Mouse (Mus musculus) liver, embryonic 11.5 days (tissue): Measurements from ENCODE around the gene Fut11. TPM values are rescaled to one million over a fixed set of nuclear protein-coding genes. Genes with fewer than 3 reads are reported as not detected.

ENCODE experiments used
- ATAC-seq: fragments of 200-750 bp; cut with Nextera tagmentation; replicated peaks from 2 replicates; pipeline ENCODE4 v1.8.0; 2017; ENCODE audit warnings: moderate number of reproducible peaks, mild to moderate bottlenecking, moderate TSS enrichment, moderate library complexity; ENCODE audit not compliant: low FRiP score
- DNase-seq: peaks from one replicate; pipeline ENCODE4 v3.0.0-alpha.2; 2017; ENCODE audit warnings: low spot score
- H3K27ac ChIP-seq: fragments of 300-500 bp; sonication (generic); 2 replicates; pipeline ENCODE4 v1.5.1; 2014; ENCODE audit warnings: mild to moderate bottlenecking, low read depth, low read length, control low read depth
- H3K27me3 ChIP-seq: fragments of 300-500 bp; sonication (generic); replicated peaks from 2 replicates; pipeline ENCODE4 v1.6.1; 2014; ENCODE audit warnings: low read length, mixed read lengths; ENCODE audit not compliant: control insufficient read depth, insufficient read depth
- H3K36me3 ChIP-seq: fragments of 300-500 bp; sonication (generic); 2 replicates; pipeline ENCODE4 v1.6.1; 2014; ENCODE audit warnings: mild to moderate bottlenecking, low read length, moderate library complexity, mixed read lengths; ENCODE audit not compliant: control insufficient read depth, insufficient read depth
- H3K4me1 ChIP-seq: fragments of 300-500 bp; sonication (generic); replicated peaks from 2 replicates; pipeline ENCODE4 v1.6.1; 2014; ENCODE audit warnings: low read length, mixed read lengths; ENCODE audit not compliant: control insufficient read depth, insufficient read depth
- H3K4me2 ChIP-seq: fragments of 300-500 bp; sonication (generic); 2 replicates; pipeline ENCODE4 v1.6.1; 2014; ENCODE audit warnings: mild to moderate bottlenecking, control low read depth, moderate library complexity
- H3K4me3 ChIP-seq: fragments of 300-500 bp; sonication (generic); 2 replicates; pipeline ENCODE4 v1.5.1; 2014; ENCODE audit warnings: low read depth, low read length, control low read depth
- H3K9ac ChIP-seq: fragments of 300-500 bp; sonication (generic); 2 replicates; pipeline ENCODE4 v1.6.1; 2014; ENCODE audit warnings: low read depth, low read length, control low read depth
- H3K9me3 ChIP-seq: fragments of 300-500 bp; sonication (generic); 2 replicates; pipeline ENCODE4 v1.6.1; 2016; ENCODE audit warnings: low read length, inconsistent platforms, mixed read lengths; ENCODE audit not compliant: control insufficient read depth
- WGBS: fragments of 180-500 bp; shearing (Covaris S2); extraction: QIAGEN DNeasy Blood & Tissue Kit; methylation state at CpG from one replicate; pipeline ENCODE4 v1.1.7; 2014; 5-methylcytosine and 5-hydroxymethylcytosine counted together
- polyA plus RNA-seq: library from polyadenylated mRNA; unstranded; fragments of >200 nt; fragmentation: Nextera tagmentation; extraction: Ambion mirVana; gene quantifications from 2 replicates; pipeline ENCODE4 v1.2.1, GENCODE M21; 2014

The Fut11 gene
- polyA plus RNA-seq, 1 experiment from 2014 or later: 14.9 TPM

- Histone ChIP-seq H3K9ac (no peak overlapping the region), H3K4me1 (peaks cover 10% of the 10 kb centered on the region), H3K4me3 (no peak overlapping the region), H3K9me3 (no peaks in the 10 kb centered on the region), H3K27ac (no peak overlapping the region), H3K36me3 (no peaks in the 10 kb centered on the region), H3K27me3 (peaks cover 23% of the 10 kb centered on the region), H3K4me2 (no peak overlapping the region)
- ATAC-seq (no peak), DNase-seq (no peak)
Measured at GRCm38 (mm10) chr14:20658326-20658725, 36.4 kb upstream of the Fut11 start.

- Histone ChIP-seq H3K4me2 (no peak overlapping the region), H3K9ac (no peak overlapping the region), H3K27me3 (peaks cover 26% of the 10 kb centered on the region), H3K4me3 (no peak overlapping the region), H3K36me3 (no peaks in the 10 kb centered on the region), H3K4me1 (peaks cover 10% of the 10 kb centered on the region), H3K27ac (no peak overlapping the region), H3K9me3 (no peaks in the 10 kb centered on the region)
- ATAC-seq (no peak), DNase-seq (no peak)
- WGBS: 81% methylated on average over 6 of the region's 6 CpGs
Measured at GRCm38 (mm10) chr14:20658902-20659301, 35.9 kb upstream of the Fut11 start.

DNA sequence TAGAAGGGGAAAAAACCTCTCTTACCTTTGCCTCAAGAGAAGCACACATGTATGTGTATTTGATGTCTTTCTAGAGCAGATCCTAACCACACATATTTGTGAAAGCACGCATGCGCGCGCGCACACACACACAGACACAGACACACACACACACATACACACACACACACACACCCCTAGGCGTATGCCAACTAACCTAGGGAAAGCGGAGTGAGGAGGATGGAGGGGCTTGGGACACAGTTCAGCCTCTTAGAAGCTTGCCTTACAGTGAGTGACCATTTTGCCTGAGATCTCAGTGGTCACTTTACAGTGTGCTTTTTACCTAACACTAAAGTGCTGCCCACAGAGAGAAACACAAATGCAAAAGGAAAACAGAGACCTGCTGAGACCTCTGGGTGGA, 35.1 kb upstream of the Fut11 start:
- Histone ChIP-seq H3K9me3 (no peaks in the 10 kb centered on the region), H3K27ac (no peak overlapping the region), H3K36me3 (no peaks in the 10 kb centered on the region), H3K4me2 (no peak overlapping the region), H3K9ac (no peak overlapping the region), H3K27me3 (peaks cover 31% of the 10 kb centered on the region), H3K4me3 (no peak overlapping the region), H3K4me1 (peaks cover 10% of the 10 kb centered on the region)
- WGBS: 93% methylated on average over 7 of the region's 7 CpGs
- ATAC-seq (no peak), DNase-seq (no peak)

DNA sequence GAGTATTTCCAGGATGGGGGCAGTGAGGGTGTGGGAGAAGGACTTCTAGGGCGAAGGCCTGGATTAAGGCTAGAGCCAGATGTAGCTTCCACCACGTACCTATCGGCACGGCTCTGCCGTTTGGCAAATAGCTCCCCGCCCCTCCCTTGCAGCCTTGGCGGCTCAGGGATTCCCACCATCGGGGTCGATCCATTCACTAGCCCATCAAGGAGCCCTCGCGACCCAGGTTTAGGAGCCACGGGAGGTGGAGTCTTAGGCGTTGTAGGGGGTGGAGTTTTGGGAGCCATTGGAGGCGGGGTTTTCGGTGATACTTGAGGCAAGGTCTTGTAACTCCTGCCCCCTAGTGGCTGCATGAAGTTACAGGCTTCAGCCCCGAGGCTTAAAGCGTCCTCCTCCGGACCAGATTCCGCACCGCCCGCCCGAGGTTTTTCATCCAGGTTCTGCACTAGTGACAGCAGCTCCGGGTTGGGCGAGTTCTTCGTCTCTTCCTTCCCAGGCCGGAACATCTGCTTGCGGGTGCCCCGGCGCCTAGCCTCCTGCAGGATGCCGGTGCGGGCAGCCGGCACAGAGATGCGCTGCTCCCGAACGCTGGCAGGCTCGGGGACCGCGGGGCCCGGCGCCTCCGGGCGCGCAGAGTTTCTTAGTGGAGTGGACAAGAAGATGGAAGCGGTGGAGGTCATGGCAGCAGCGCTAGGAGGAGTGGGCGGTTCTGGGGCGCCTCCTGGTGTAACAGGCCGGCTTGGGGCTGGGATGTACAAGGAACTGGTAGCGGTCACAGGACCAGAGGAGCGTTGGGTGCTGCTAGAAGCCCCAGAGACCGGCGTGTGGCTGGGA, 33.7 kb upstream of the Fut11 start:
- Histone ChIP-seq H3K9ac (peak overlapping the region; percentile 60), H3K27ac (peak overlapping the region; percentile 48), H3K27me3 (peaks cover 37% of the 10 kb centered on the region), H3K36me3 (no peaks in the 10 kb centered on the region), H3K4me2 (peak overlapping the region; percentile 98), H3K4me3 (peak overlapping the region; percentile 68), H3K9me3 (no peaks in the 10 kb centered on the region), H3K4me1 (peaks cover 10% of the 10 kb centered on the region)
- ATAC-seq (peak; percentile 80), DNase-seq (peak; percentile 84)
- WGBS: 2% methylated on average over 52 of the region's 52 CpGs

DNA sequence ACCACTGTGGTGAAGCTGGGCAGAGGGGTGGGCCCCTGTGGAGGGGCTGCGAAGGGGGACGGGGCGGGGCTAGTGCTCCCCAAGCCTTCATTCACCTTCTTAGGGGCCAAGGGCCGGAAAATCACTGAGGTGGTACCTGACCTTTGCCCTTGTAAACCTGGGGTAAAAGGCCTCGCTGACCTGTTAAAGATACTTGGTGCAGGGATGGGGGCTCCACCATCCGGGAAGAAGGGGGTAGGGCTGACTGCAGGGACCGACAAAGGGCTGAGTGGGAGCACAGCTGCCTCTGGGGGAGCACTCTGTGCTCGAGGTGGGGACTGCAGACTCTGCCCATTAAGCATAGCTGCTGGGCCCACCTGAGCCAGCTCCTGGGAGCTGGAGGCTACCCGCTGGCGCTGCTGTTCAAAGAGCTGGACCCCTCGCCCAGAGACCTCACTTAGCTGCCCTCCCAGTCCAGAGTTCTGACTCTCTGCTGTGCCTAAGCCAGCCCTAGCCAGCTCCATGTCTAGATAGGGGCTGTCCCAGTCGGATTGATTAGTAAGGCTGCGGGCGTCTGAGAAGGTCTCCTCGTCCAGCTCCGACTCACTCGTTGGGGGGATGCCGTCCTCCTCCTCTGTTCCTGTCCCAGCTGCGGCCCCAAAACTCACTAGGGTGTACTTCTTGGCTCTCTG, 33.0 kb upstream of the Fut11 start:
- DNase-seq (peak; percentile 34), ATAC-seq (peak; percentile 26; the same call in 1 of the 2 replicates)
- H3K27me3 ChIP-seq: peaks cover 37% of the 10 kb centered on the region
- H3K4me2 ChIP-seq: peak overlapping the region; percentile 98
- H3K4me1 ChIP-seq: peaks cover 10% of the 10 kb centered on the region
- H3K9ac ChIP-seq: peak overlapping the region; percentile 60
- peak overlapping the region; percentile 48 for H3K27ac ChIP-seq
- WGBS: 14% methylated on average over 19 of the region's 19 CpGs
- H3K9me3 ChIP-seq: no peaks in the 10 kb centered on the region
- H3K36me3 ChIP-seq: no peaks in the 10 kb centered on the region
- H3K4me3 ChIP-seq: peak overlapping the region; percentile 68

DNA sequence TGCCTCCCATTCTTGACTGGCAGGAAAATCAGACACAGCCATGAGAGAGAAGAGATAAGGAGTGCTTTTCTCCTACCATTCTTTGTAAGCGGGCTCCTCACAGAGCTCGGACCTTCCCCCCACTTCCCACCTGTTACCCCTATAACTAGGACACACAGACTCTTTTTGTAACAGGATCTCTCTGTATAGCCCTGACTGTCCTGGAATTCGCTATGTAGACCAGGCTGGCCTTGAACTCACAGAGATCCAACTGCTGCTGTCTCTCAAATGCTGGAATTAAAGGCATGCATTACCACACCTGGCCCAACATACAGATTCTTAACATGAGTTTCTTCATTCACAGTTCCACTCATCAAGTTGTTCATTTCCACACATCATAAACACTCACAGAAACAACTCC, 32.0 kb upstream of the Fut11 start:
- H3K4me3 ChIP-seq: no peak overlapping the region
- H3K9me3 ChIP-seq: no peaks in the 10 kb centered on the region
- peaks cover 37% of the 10 kb centered on the region for H3K27me3 ChIP-seq
- ATAC-seq: no peak
- 68% methylated on average over 3 of the region's 3 CpGs for WGBS
- no peak overlapping the region for H3K9ac ChIP-seq
- H3K27ac ChIP-seq: no peak overlapping the region
- H3K4me2 ChIP-seq: no peak overlapping the region
- H3K36me3 ChIP-seq: no peaks in the 10 kb centered on the region
- DNase-seq: no peak
- H3K4me1 ChIP-seq: peaks cover 10% of the 10 kb centered on the region

DNA sequence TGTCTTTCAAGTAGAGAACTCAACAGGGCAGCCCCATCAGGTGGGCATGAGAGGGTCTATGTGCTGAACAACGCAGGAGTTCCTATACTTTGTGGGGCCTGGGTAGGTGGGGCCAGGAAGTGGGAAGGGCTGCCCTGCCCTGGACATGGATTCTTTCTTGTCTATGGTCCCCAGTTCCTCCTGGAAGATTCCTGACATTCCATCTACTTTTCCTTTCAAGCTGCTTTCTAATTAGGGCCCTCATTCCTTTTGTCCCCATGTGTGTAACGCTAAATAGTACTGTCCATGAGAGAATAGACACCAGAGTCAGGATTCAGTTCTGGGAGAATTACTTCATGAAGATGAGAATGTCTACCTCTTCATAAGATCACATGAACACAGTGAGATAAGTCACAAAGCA, 31.2 kb upstream of the Fut11 start:
- H3K27me3 ChIP-seq: peaks cover 37% of the 10 kb centered on the region
- ATAC-seq (no peak), DNase-seq (no peak)
- H3K4me3 ChIP-seq: no peak overlapping the region
- no peak overlapping the region for H3K27ac ChIP-seq
- H3K9ac ChIP-seq: 0 out of 2 replicates have a peak overlapping the region, but pooled peaks have one; percentile 30
- 60% methylated on average over 2 of the region's 2 CpGs for WGBS
- H3K9me3 ChIP-seq: no peaks in the 10 kb centered on the region
- peaks cover 10% of the 10 kb centered on the region for H3K4me1 ChIP-seq
- no peaks in the 10 kb centered on the region for H3K36me3 ChIP-seq
- no peak overlapping the region for H3K4me2 ChIP-seq

DNA sequence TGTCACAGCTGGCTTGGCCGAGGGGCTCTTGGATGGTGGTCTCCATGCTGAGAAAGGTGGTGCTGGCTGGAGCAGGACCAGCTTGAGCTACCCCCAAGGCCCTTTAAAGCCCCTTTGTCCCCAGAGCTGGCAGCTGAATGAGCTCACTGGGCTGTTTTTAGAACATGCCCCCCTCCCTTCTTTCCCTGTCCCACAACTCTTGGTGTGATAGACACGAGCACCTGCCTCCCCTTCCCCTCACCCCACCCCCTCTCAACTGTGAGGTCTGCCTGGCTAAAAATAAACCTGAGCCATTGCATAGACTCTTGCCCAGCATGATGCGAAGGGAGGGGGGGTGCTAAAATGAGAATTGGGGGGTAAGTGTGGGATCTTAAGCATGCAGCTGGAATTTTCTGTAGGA, 30.3 kb upstream of the Fut11 start:
- no peak overlapping the region for H3K4me2 ChIP-seq

More for the DNA sequence above, 30.3 kb upstream of the Fut11 start:
- no peaks in the 10 kb centered on the region for H3K36me3 ChIP-seq
- H3K27ac ChIP-seq: no peak overlapping the region
- no peak for DNase-seq
- peaks cover 40% of the 10 kb centered on the region for H3K27me3 ChIP-seq
- no peaks in the 10 kb centered on the region for H3K9me3 ChIP-seq
- H3K4me3 ChIP-seq: no peak overlapping the region
- H3K9ac ChIP-seq: no peak overlapping the region
- no peak for ATAC-seq
- 60% methylated on average over 3 of the region's 3 CpGs for WGBS
- H3K4me1 ChIP-seq: peaks cover 10% of the 10 kb centered on the region
